Mouse (Mus musculus) C2C12 (cell line): Measurements from ENCODE around the gene Rbbp5. TPM values are rescaled to one million over a fixed set of nuclear protein-coding genes. Genes with fewer than 3 reads are reported as not detected.

Experiments used
- H3K27me3 ChIP-seq: one replicate; pipeline ENCODE4 v1.6.1; 2011; ENCODE audit not compliant: control insufficient read depth, insufficient read depth, insufficient read length
- H3K36me3 ChIP-seq: one replicate; pipeline ENCODE4 v1.6.1; 2011; ENCODE audit not compliant: control insufficient read depth, insufficient read depth
- H3K4me3 ChIP-seq: one replicate; pipeline ENCODE4 v1.5.1; 2011; ENCODE audit warnings: mild to moderate bottlenecking, control low read depth; ENCODE audit not compliant: poor library complexity, insufficient read depth, severe bottlenecking
- H3K79me2 ChIP-seq: one replicate; pipeline ENCODE4 v1.6.1; 2011; ENCODE audit not compliant: control insufficient read depth, insufficient read depth
- H3K79me3 ChIP-seq: one replicate; pipeline ENCODE4 v1.6.1; 2011; ENCODE audit warnings: low read depth, control low read depth
- H3ac ChIP-seq: one replicate; pipeline ENCODE3; 2011; ENCODE audit warnings: low read depth; ENCODE audit not compliant: control insufficient read depth, insufficient read length
- FOSL1 ChIP-seq: IDR thresholded peaks from one replicate; pipeline ENCODE4 v1.8.0; 2011; ENCODE audit warnings: mild to moderate bottlenecking, low read length; ENCODE audit not compliant: poor library complexity, insufficient read depth, severe bottlenecking
- MAX ChIP-seq: IDR thresholded peaks from one replicate; pipeline ENCODE4 v1.6.1; 2011; ENCODE audit warnings: mild to moderate bottlenecking, control low read depth
- MYOG ChIP-seq: IDR thresholded peaks from one replicate; pipeline ENCODE4 v1.6.1; 2011; ENCODE audit not compliant: control insufficient read depth, insufficient read length; ENCODE audit errors: extremely low read depth
- USF1 ChIP-seq: IDR thresholded peaks from one replicate; pipeline ENCODE4 v1.6.1; 2011; ENCODE audit warnings: low read depth, mild to moderate bottlenecking, control low read depth, moderate library complexity
- polyA plus RNA-seq: library from polyadenylated mRNA; unstranded; fragments of >200 nt; fragmentation: generic; extraction: Trizol; gene quantifications from one replicate; pipeline ENCODE4 v1.2.1, GENCODE M21; 2012; ENCODE audit warnings: missing spikeins

Gene Rbbp5
- polyA plus RNA-seq, 1 experiment: 22.2 TPM

GRCm38 (mm10) chr1:132542762-132543306 is 65.7 kb downstream of the Rbbp5 start, which contains the start of gene Cntn2:
Cntn2 (minus strand) TSS chr1:132543256.
- H3K79me2 ChIP-seq: no peaks in the 10 kb centered on the region
- no peaks in the 10 kb centered on the region for H3K36me3 ChIP-seq
- no peak within 1 kb of the TSS for H3ac ChIP-seq
- no peak within 1 kb of the TSS for H3K4me3 ChIP-seq
- no peaks in the 10 kb centered on the region for H3K79me3 ChIP-seq
- peaks cover 81% of the 10 kb centered on the region for H3K27me3 ChIP-seq
- TF ChIP-seq USF1: no peak

- H3K27me3 ChIP-seq: peaks cover 83% of the 10 kb centered on the region
Measured at GRCm38 (mm10) chr1:132543789-132544188, 66.6 kb downstream of the Rbbp5 start.

More at GRCm38 (mm10) chr1:132543789-132544188, 66.6 kb downstream of the Rbbp5 start:
- Histone ChIP-seq H3K36me3 (no peaks in the 10 kb centered on the region), H3K79me3 (no peaks in the 10 kb centered on the region), H3ac (no peak overlapping the region), H3K4me3 (no peak overlapping the region), H3K79me2 (no peaks in the 10 kb centered on the region)
- TF ChIP-seq FOSL1 (no peak), MYOG (no peak), MAX (no peak)

Other genes starting within 250 kb of the Rbbp5 start
- gene Gm10188, start 247.6 kb upstream of the Rbbp5 start, polyA plus RNA-seq: not detected
- gene Klhdc8a, start 178.7 kb upstream of the Rbbp5 start, polyA plus RNA-seq: 19.0 TPM
- 11.7 TPM for gene Nuak2, start 161.2 kb upstream of the Rbbp5 start, polyA plus RNA-seq
- 37.3 TPM for gene Tmcc2, start 86.1 kb upstream of the Rbbp5 start, polyA plus RNA-seq
- 4.0 TPM for gene Dstyk, start 59.8 kb upstream of the Rbbp5 start, polyA plus RNA-seq
- gene Tmem81, start 28.9 kb downstream of the Rbbp5 start, polyA plus RNA-seq: 1.3 TPM
- not detected for gene Cntn2, start 65.9 kb downstream of the Rbbp5 start, polyA plus RNA-seq